Mouse (Mus musculus) gastrocnemius, adult 18-20 months (tissue): ENCODE data around the gene Ndufs7. TPM values are rescaled to one million over a fixed set of nuclear protein-coding genes. Genes with fewer than 3 reads are reported as not detected.

Source experiments
- microRNA-seq: library from miRNA; unstranded; fragments of <30 nt; microRNA quantifications from one replicate; pipeline ENCODE4 v1.2.0, GENCODE M21; 2021
- total RNA-seq, 2 experiments: library from RNA; stranded (reverse); gene quantifications; 2 replicates each; pipeline ENCODE4 v1.2.3; 2021

The Ndufs7 gene
- total RNA-seq, 2 experiments from 2014 or later, result 578 to 613 TPM

Small RNA genes lying within 50 kb of the gene (microRNA-seq; reads per million reads assigned to microRNA genes)
- gene Mir6911, result 1.0 reads per million

Other genes with a start within 250 kb of the Ndufs7 start
- gene Arhgap45, start 232.5 kb upstream of the Ndufs7 start, total RNA-seq, result 1 to 10 TPM in 1 of 2 experiments, under 1 TPM in 1; 0.75 to 1.3 TPM
- 10 to 100 TPM; 44.3 to 46.2 TPM for gene Polr2e, start 209.3 kb upstream of the Ndufs7 start, total RNA-seq
- 100 to 1,000 TPM; 631 to 739 TPM for gene Gpx4, start 202.0 kb upstream of the Ndufs7 start, total RNA-seq
- gene Sbno2, start 143.6 kb upstream of the Ndufs7 start, total RNA-seq, result 1 to 10 TPM; 5.4 to 5.9 TPM
- gene Stk11, start 133.3 kb upstream of the Ndufs7 start, total RNA-seq, result 100 to 1,000 TPM; 145 to 148 TPM
- gene Atp5d, start 110.5 kb upstream of the Ndufs7 start, total RNA-seq, result 100 to 1,000 TPM; 573 to 611 TPM
- gene Cbarp, start 108.3 kb upstream of the Ndufs7 start, total RNA-seq, result 1 to 10 TPM; 1.6 to 1.9 TPM
- gene Midn, start 100.8 kb upstream of the Ndufs7 start, total RNA-seq, result 10 to 100 TPM; 40.6 to 47.9 TPM
- gene Cirbp, start 83.1 kb upstream of the Ndufs7 start, total RNA-seq, result 10 to 100 TPM; 28.9 to 37.5 TPM
- 1 to 10 TPM; 5.4 to 6.5 TPM for gene 1600002K03Rik, start 76.2 kb upstream of the Ndufs7 start, total RNA-seq
- gene Efna2, start 69.6 kb upstream of the Ndufs7 start, total RNA-seq, result under 1 TPM; 0.24 to 0.48 TPM
- 10 to 100 TPM; 13.8 to 13.9 TPM for gene Mum1, start 22.7 kb upstream of the Ndufs7 start, total RNA-seq
- gene Gamt, start 11.9 kb downstream of the Ndufs7 start, total RNA-seq, result 10 to 100 TPM; 27.4 to 28.7 TPM
- gene Dazap1, start 12.4 kb downstream of the Ndufs7 start, total RNA-seq, result 10 to 100 TPM; 34.2 to 38.8 TPM
- 100 to 1,000 TPM; 703 to 778 TPM for gene Rps15, start 43.3 kb downstream of the Ndufs7 start, total RNA-seq
- gene Apc2, start 46.9 kb downstream of the Ndufs7 start, total RNA-seq, result under 1 TPM; 0.18 to 0.31 TPM
- gene 2310011J03Rik, start 71.4 kb downstream of the Ndufs7 start, total RNA-seq, result 1 to 10 TPM; 6.8 to 7.1 TPM
- under 1 TPM; 0.78 to 0.97 TPM for gene Pcsk4, start 80.4 kb downstream of the Ndufs7 start, total RNA-seq
- gene Reep6, start 80.8 kb downstream of the Ndufs7 start, total RNA-seq, result 1 to 10 TPM; 3.4 to 4.1 TPM
- 10 to 100 TPM; 32.5 to 37.0 TPM for gene Adamtsl5, start 99.3 kb downstream of the Ndufs7 start, total RNA-seq
- gene Plk5, start 107.3 kb downstream of the Ndufs7 start, total RNA-seq, result under 1 TPM; 0.09 to 0.11 TPM
- 1 to 10 TPM; 4.0 to 4.6 TPM for gene Mex3d, start 138.5 kb downstream of the Ndufs7 start, total RNA-seq
- gene Mbd3, start 150.4 kb downstream of the Ndufs7 start, total RNA-seq, result 100 to 1,000 TPM; 108 to 127 TPM
- 100 to 1,000 TPM; 831 to 847 TPM for gene Uqcr11, start 157.7 kb downstream of the Ndufs7 start, total RNA-seq
- 10 to 100 TPM; 11.2 to 11.3 TPM for gene Tcf3, start 184.5 kb downstream of the Ndufs7 start, total RNA-seq
- gene Onecut3, start 245.7 kb downstream of the Ndufs7 start, total RNA-seq, result not detected